Mouse (Mus musculus) kidney, adult 2 months (tissue): ENCODE data around the gene Phf20.

Source experiments
- CTCF ChIP-seq: fragments of 200-500 bp; conservative IDR thresholded peaks from 2 replicates; pipeline ENCODE4 v1.5.1; 2011; ENCODE audit warnings: low read depth, mild to moderate bottlenecking, control low read depth, low read length, moderate library complexity, mixed read lengths; ENCODE audit not compliant: insufficient read depth, insufficient read length
- POLR2A ChIP-seq: fragments of 200-500 bp; IDR thresholded peaks from one replicate; pipeline ENCODE4 v1.6.1; 2011; ENCODE audit warnings: low read depth, low read length, control low read depth

DNA sequence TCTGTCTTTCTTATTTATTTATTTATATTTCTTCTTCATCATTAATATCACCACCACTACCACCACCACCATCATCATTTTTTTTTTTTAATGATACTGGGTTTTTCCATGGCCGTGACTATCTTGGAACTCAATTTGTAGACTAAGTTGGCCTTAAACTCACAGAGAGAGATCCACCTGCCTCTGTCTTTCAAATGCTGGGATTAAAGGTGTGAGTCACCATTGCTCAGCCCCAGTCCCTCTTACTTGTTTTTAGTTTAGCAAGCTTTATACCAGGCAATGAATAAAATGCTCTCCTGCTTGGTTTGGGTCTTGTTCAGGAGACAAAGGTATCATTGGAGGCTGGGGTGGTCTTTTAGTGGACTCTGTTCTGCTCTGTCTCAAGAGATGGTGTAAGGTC lies 31.4 kb downstream of the Phf20 start:
- no peak for TF ChIP-seq CTCF
- no peak for TF ChIP-seq POLR2A
